Mouse (Mus musculus) limb, embryonic 14.5 days (tissue): ENCODE measurements around the gene Zfp335. TPM values are rescaled to one million over a fixed set of nuclear protein-coding genes. Genes with fewer than 3 reads are reported as not detected.

Source experiments
- ATAC-seq: fragments of 200-750 bp; cut with Nextera tagmentation; 2 replicates; pipeline ENCODE4 v1.8.0; 2017; ENCODE audit warnings: low read depth, moderate number of reproducible peaks, moderate TSS enrichment; ENCODE audit not compliant: low FRiP score
- DNase-seq: peaks from one replicate; pipeline ENCODE4 v3.0.0-alpha.2; 2015; ENCODE audit warnings: low spot score
- H3K27ac ChIP-seq: fragments of 300-500 bp; sonication (generic); replicated peaks from 2 replicates; pipeline ENCODE4 v1.5.1; 2014; ENCODE audit warnings: low read depth, mild to moderate bottlenecking, low read length, moderate library complexity, mixed read lengths
- H3K27me3 ChIP-seq: fragments of 300-500 bp; sonication (generic); 2 replicates; pipeline ENCODE4 v1.6.1; 2014; ENCODE audit warnings: low read length, mixed read lengths; ENCODE audit not compliant: control insufficient read depth, insufficient read depth
- H3K36me3 ChIP-seq: fragments of 300-500 bp; sonication (generic); 2 replicates; pipeline ENCODE4 v1.6.1; 2014; ENCODE audit warnings: mild to moderate bottlenecking, low read length, moderate library complexity, mixed read lengths; ENCODE audit not compliant: control insufficient read depth, insufficient read depth
- H3K4me1 ChIP-seq: fragments of 300-500 bp; sonication (generic); 2 replicates; pipeline ENCODE4 v1.6.1; 2014; ENCODE audit warnings: antibody characterized with exemption, low read length, mixed read lengths; ENCODE audit not compliant: control insufficient read depth, insufficient read depth
- H3K4me2 ChIP-seq: fragments of 300-500 bp; sonication (generic); replicated peaks from 2 replicates; pipeline ENCODE4 v1.6.1; 2014; ENCODE audit warnings: low read depth, mild to moderate bottlenecking, low read length, moderate library complexity; ENCODE audit not compliant: severe bottlenecking
- H3K4me3 ChIP-seq: fragments of 300-500 bp; sonication (generic); replicated peaks from 2 replicates; pipeline ENCODE4 v1.5.1; 2014; ENCODE audit warnings: low read length
- H3K9ac ChIP-seq: fragments of 300-500 bp; sonication (generic); 2 replicates; pipeline ENCODE4 v1.6.1; 2014; ENCODE audit warnings: mild to moderate bottlenecking, low read depth, low read length, moderate library complexity; ENCODE audit not compliant: severe bottlenecking
- H3K9me3 ChIP-seq: fragments of 300-500 bp; sonication (generic); 2 replicates; pipeline ENCODE4 v1.6.1; 2016; ENCODE audit warnings: low read length; ENCODE audit not compliant: control insufficient read depth
- POLR2A ChIP-seq: fragments of 200-500 bp; IDR thresholded peaks from 2 replicates; pipeline ENCODE4 v1.8.0; 2012; ENCODE audit warnings: inconsistent platforms, mild to moderate bottlenecking, moderate library complexity, borderline replicate concordance; ENCODE audit not compliant: insufficient read depth, insufficient read length; ENCODE audit errors: extremely low read depth
- WGBS: fragments of 180-500 bp; shearing (Covaris S2); extraction: QIAGEN DNeasy Blood & Tissue Kit; methylation state at CpG from one replicate; pipeline ENCODE4 v1.1.7; 2014; 5-methylcytosine and 5-hydroxymethylcytosine counted together
- polyA plus RNA-seq, 2 experiments: library from polyadenylated mRNA; depleted of rRNA in 1 of 2; stranded (reverse) in 1 of 2; unstranded in 1 of 2; fragments of >200 nt; fragmentation: Nextera tagmentation in 1 of 2; extraction: Ambion mirVana in 1 of 2; gene quantifications; 2 replicates each; pipeline versions ENCODE4 v1.2.1 to v1.2.3; 2012 to 2014

Gene Zfp335
- polyA plus RNA-seq, 2 experiments: 13.7 to 37.9 TPM

- ATAC-seq (no peak), DNase-seq (no peak)
- peaks cover 23% of the 10 kb centered on the region for H3K27me3 ChIP-seq
- no peaks in the 10 kb centered on the region for H3K9me3 ChIP-seq
- 65% methylated on average over 4 of the region's 4 CpGs for WGBS
- no peak overlapping the region for H3K4me3 ChIP-seq
- H3K27ac ChIP-seq: no peak overlapping the region
- no peaks in the 10 kb centered on the region for H3K4me1 ChIP-seq
- H3K36me3 ChIP-seq: no peaks in the 10 kb centered on the region
- no peak overlapping the region for H3K4me2 ChIP-seq
- H3K9ac ChIP-seq: no peak overlapping the region
- TF ChIP-seq POLR2A: no peak
Measured at GRCm38 (mm10) chr2:164955725-164956124, 44.2 kb upstream of the Zfp335 start.

DNA sequence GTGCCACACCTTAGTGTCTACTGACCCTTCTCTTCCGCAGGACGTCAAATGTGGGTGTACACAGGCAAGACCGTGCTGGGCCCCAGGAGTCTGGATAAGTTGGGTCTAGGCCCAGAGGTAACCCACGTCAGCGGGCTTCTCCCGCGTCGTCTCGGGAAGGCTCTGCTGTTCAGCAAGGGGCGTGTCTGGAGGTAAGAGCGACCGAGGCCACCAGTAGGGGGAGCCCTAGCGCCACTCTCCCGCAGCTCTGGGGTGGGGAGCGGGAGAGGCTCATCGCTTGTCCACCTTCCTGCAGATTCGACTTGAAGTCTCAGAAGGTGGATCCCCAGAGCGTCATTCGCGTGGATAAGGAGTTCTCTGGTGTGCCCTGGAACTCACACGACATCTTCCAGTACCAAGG lies 41.7 kb upstream of the Zfp335 start:
- Histone ChIP-seq H3K9me3 (no peaks in the 10 kb centered on the region), H3K9ac (no peak overlapping the region), H3K4me1 (peaks cover 5% of the 10 kb centered on the region), H3K4me3 (no peak overlapping the region), H3K4me2 (peak overlapping the region; percentile 26; the same call in 1 of the 2 replicates), H3K36me3 (no peaks in the 10 kb centered on the region), H3K27ac (no peak overlapping the region), H3K27me3 (peaks cover 48% of the 10 kb centered on the region)
- under 1% methylated on average over 21 of the region's 21 CpGs for WGBS
- peak; percentile 80 for DNase-seq
- ATAC-seq: peak; percentile 67
- no peak for TF ChIP-seq POLR2A

DNA sequence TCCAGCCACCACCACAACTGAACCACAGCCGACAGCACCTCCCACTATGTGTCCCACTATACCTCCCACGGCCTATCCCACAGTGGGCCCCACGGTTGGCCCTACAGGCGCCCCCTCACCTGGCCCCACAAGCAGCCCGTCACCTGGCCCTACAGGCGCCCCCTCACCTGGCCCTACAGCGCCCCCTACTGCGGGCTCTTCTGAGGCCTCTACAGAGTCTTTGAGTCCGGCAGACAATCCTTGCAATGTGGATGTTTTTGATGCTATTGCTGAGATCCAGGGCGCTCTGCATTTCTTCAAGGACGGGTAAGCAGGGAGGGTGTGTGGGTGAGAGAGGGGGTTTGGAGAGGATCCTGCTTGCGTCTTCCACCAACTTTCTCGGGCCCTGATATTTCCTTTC lies 40.9 kb upstream of the Zfp335 start:
- Histone ChIP-seq H3K27ac (no peak overlapping the region), H3K4me2 (no peak overlapping the region), H3K4me1 (peaks cover 11% of the 10 kb centered on the region), H3K9me3 (no peaks in the 10 kb centered on the region), H3K9ac (no peak overlapping the region), H3K4me3 (no peak overlapping the region), H3K27me3 (peaks cover 50% of the 10 kb centered on the region), H3K36me3 (no peaks in the 10 kb centered on the region)
- no peak for ATAC-seq
- 41% methylated on average over 13 of the region's 13 CpGs for WGBS
- no peak for TF ChIP-seq POLR2A
- DNase-seq: no peak

GRCm38 (mm10) chr2:164951745-164952144 lies 40.2 kb upstream of the Zfp335 start:
- H3K4me2 ChIP-seq: no peak overlapping the region
- H3K27ac ChIP-seq: no peak overlapping the region
- H3K27me3 ChIP-seq: peaks cover 50% of the 10 kb centered on the region
- DNase-seq (no peak), ATAC-seq (no peak)
- H3K4me1 ChIP-seq: peaks cover 13% of the 10 kb centered on the region
- WGBS: 80% methylated on average over 4 of the region's 4 CpGs
- no peak overlapping the region for H3K9ac ChIP-seq
- no peak for TF ChIP-seq POLR2A
- H3K9me3 ChIP-seq: no peaks in the 10 kb centered on the region
- no peaks in the 10 kb centered on the region for H3K36me3 ChIP-seq
- no peak overlapping the region for H3K4me3 ChIP-seq

DNA sequence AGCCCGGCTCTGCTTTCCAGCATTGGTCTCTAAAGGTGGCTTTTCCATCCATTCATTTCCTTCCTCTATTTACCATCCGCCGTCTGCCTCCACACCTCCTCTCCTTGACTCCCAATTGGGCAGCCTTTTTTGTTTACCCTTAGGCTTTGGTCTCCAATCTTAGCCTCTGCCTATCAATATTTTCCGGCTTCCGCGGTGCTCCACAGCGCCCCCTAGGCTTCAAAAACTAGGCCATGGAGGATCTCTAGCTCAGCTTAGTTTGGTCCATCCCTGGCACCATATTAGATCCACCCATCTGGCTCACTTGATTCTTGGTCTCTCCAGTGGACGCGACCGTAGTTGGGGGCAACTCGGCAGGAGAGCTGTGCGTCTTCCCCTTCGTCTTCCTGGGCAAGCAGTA lies 38.9 kb upstream of the Zfp335 start:
- Histone ChIP-seq H3K36me3 (no peaks in the 10 kb centered on the region), H3K27ac (no peak overlapping the region), H3K4me3 (no peak overlapping the region), H3K9ac (no peak overlapping the region), H3K4me1 (peaks cover 13% of the 10 kb centered on the region), H3K4me2 (no peak overlapping the region), H3K9me3 (no peaks in the 10 kb centered on the region), H3K27me3 (peaks cover 50% of the 10 kb centered on the region)
- WGBS: 30% methylated on average over 13 of the region's 13 CpGs
- TF ChIP-seq POLR2A: no peak
- no peak for ATAC-seq
- no peak for DNase-seq

DNA sequence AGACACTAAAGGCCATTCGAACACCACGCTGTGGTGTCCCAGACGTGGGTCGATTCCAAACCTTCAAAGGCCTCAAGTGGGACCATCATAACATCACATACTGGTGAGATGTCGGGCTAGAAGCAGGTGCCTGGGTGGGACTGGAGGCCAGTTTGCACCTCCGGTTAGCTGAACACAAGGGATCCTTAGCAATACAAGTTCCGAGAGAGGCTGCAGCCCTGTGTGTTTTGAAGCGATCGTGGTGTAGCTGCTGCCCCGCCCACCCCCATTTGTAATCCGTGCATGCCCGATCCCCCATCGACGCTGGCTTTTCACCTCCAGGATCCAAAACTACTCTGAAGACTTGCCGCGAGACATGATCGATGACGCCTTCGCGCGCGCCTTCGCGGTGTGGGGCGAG lies 37.4 kb upstream of the Zfp335 start:
- peak overlapping the region; percentile 26 for H3K4me2 ChIP-seq
- H3K9me3 ChIP-seq: no peaks in the 10 kb centered on the region
- peaks cover 50% of the 10 kb centered on the region for H3K27me3 ChIP-seq
- no peak for TF ChIP-seq POLR2A
- WGBS: 8% methylated on average over 25 of the region's 25 CpGs
- H3K27ac ChIP-seq: no peak overlapping the region
- no peak for DNase-seq
- H3K4me1 ChIP-seq: peaks cover 13% of the 10 kb centered on the region
- H3K36me3 ChIP-seq: no peaks in the 10 kb centered on the region
- no peak overlapping the region for H3K9ac ChIP-seq
- peak overlapping the region; percentile 24 for H3K4me3 ChIP-seq
- no peak for ATAC-seq
